Mouse (Mus musculus): ENCODE measurements at regions not wholly inside any gene's neighbourhood (a gene's known extent, or its start where the extent isn't known, plus 50 kb on each side); places are given as distances from the start of the nearest gene placed in this dataset.
"Not testable (repeated sequence)": the region's sequence is repeated elsewhere in the genome, so short reads cannot be mapped to it uniquely, and the experiment has no call there.

DNA sequence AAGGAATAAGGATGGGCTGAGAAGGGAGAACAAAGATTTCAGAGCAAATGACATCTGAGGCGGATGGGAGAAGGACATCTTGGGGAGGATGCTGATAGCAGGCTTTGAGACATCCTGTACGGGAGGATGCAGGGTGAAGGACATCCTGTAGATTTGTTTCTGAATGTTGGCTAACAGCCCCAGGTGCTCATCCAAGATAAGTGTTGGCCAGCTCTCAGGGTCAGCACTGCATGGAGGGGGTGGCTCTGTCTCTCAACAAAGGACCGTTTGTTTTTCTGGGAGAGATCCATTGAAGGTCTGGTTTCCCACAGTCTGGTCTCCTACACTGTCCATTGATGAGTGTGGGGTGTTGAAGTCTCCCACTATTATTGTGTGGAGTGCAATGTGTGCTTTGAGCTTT is 290.7 kb downstream of the Gm8797 start:
- not testable (repeated sequence) for TF ChIP-seq EP300 (IDR thresholded peaks at IDR 0.05; ENCODE audit: insufficient read depth, low read depth, low read length); CTCF (IDR thresholded peaks at IDR 0.05)

Data from heart, adult 2 months (tissue).